Mouse (Mus musculus): ENCODE measurements around the gene Ift80. TPM values are rescaled to one million over a fixed set of nuclear protein-coding genes. Genes with fewer than 3 reads are reported as not detected.
A peak's percentile ranks its signal among the peaks of the same experiment; 100 is the strongest.

Gene Ift80
- polyA plus RNA-seq, 1 experiment from 2014 or later: 9.6 TPM

GRCm38 (mm10) chr3:68869691-68870567 lies 134.4 kb downstream of the Ift80 start:
- Histone ChIP-seq H3K4me3 (replicated peaks; ENCODE audit: low read length) (peak overlapping the region; percentile 78), H3K9ac (replicated peaks; ENCODE audit: low read depth, low read length) (peak overlapping the region; percentile 78), H3K4me2 (ENCODE audit: low read length) (peak overlapping the region; percentile 96), H3K27me3 (replicated peaks; ENCODE audit: control insufficient read depth, insufficient read depth, low read length) (no peaks in the 10 kb centered on the region), H3K27ac (ENCODE audit: low read length) (no peak overlapping the region; the same call in 1 of the 2 replicates), H3K36me3 (ENCODE audit: control insufficient read depth, insufficient read depth) (no peaks in the 10 kb centered on the region), H3K4me1 (replicated peaks; ENCODE audit: control insufficient read depth, insufficient read depth, low read length) (peaks cover 13% of the 10 kb centered on the region), H3K9me3 (ENCODE audit: control insufficient read depth, low read length) (no peaks in the 10 kb centered on the region)
- WGBS: under 1% methylated on average over 96 of the region's 96 CpGs
- ATAC-seq: peak; percentile 85

GRCm38 (mm10) chr3:68869211-68869690 lies 135.1 kb downstream of the Ift80 start, which contains the start of gene 1110032F04Rik:
Gene 1110032F04Rik, plus strand, starts transcription at chr3:68869586.
- H3K27ac ChIP-seq (ENCODE audit: low read length): no peak within 1 kb of the TSS; the same call in 1 of the 2 replicates
- no peaks in the 10 kb centered on the region for H3K27me3 ChIP-seq (replicated peaks; ENCODE audit: control insufficient read depth, insufficient read depth, low read length)
- ATAC-seq: peak; percentile 78
- peak within 1 kb of the TSS; percentile 78 for H3K4me3 ChIP-seq (replicated peaks; ENCODE audit: low read length)
- H3K36me3 ChIP-seq (ENCODE audit: control insufficient read depth, insufficient read depth): no peaks in the 10 kb centered on the region
- WGBS: under 1% methylated on average over 39 of the region's 62 CpGs
- no peaks in the 10 kb centered on the region for H3K9me3 ChIP-seq (ENCODE audit: control insufficient read depth, low read length)
- H3K9ac ChIP-seq (replicated peaks; ENCODE audit: low read depth, low read length): peak within 1 kb of the TSS; percentile 78
- H3K4me1 ChIP-seq (replicated peaks; ENCODE audit: control insufficient read depth, insufficient read depth, low read length): peaks cover 13% of the 10 kb centered on the region
- peak within 1 kb of the TSS; percentile 96 for H3K4me2 ChIP-seq (ENCODE audit: low read length)

- Histone ChIP-seq H3K36me3 (ENCODE audit: control insufficient read depth, insufficient read depth) (no peaks in the 10 kb centered on the region), H3K4me1 (replicated peaks; ENCODE audit: control insufficient read depth, insufficient read depth, low read length) (no peaks in the 10 kb centered on the region), H3K4me2 (ENCODE audit: low read length) (no peak overlapping the region), H3K9me3 (ENCODE audit: control insufficient read depth, low read length) (no peaks in the 10 kb centered on the region), H3K27me3 (replicated peaks; ENCODE audit: control insufficient read depth, insufficient read depth, low read length) (no peaks in the 10 kb centered on the region), H3K9ac (replicated peaks; ENCODE audit: low read depth, low read length) (no peak overlapping the region), H3K27ac (ENCODE audit: low read length) (no peak overlapping the region), H3K4me3 (replicated peaks; ENCODE audit: low read length) (no peak overlapping the region)
- no peak for ATAC-seq
- WGBS: 83% methylated on average over 1 of the region's 1 CpGs
These were observed 152.0 kb downstream of the Ift80 start for GRCm38 (mm10) chr3:68852414-68852813.

GRCm38 (mm10) chr3:68848323-68848722 lies 156.0 kb downstream of the Ift80 start:
- no peak overlapping the region for H3K4me3 ChIP-seq (replicated peaks; ENCODE audit: low read length)
- no peaks in the 10 kb centered on the region for H3K27me3 ChIP-seq (replicated peaks; ENCODE audit: control insufficient read depth, insufficient read depth, low read length)
- no peaks in the 10 kb centered on the region for H3K4me1 ChIP-seq (replicated peaks; ENCODE audit: control insufficient read depth, insufficient read depth, low read length)
- no peak overlapping the region for H3K4me2 ChIP-seq (ENCODE audit: low read length)
- no peak overlapping the region for H3K9ac ChIP-seq (replicated peaks; ENCODE audit: low read depth, low read length)
- no peak overlapping the region for H3K27ac ChIP-seq (ENCODE audit: low read length)
- no peaks in the 10 kb centered on the region for H3K36me3 ChIP-seq (ENCODE audit: control insufficient read depth, insufficient read depth)
- peak; percentile 26; the same call in 1 of the 2 replicates for ATAC-seq
- no peaks in the 10 kb centered on the region for H3K9me3 ChIP-seq (ENCODE audit: control insufficient read depth, low read length)
- 53% methylated on average over 3 of the region's 3 CpGs for WGBS

- Histone ChIP-seq H3K4me3 (replicated peaks; ENCODE audit: low read length) (no peak overlapping the region), H3K9ac (replicated peaks; ENCODE audit: low read depth, low read length) (no peak overlapping the region), H3K4me2 (ENCODE audit: low read length) (no peak overlapping the region), H3K36me3 (ENCODE audit: control insufficient read depth, insufficient read depth) (no peaks in the 10 kb centered on the region), H3K4me1 (replicated peaks; ENCODE audit: control insufficient read depth, insufficient read depth, low read length) (no peaks in the 10 kb centered on the region), H3K27me3 (replicated peaks; ENCODE audit: control insufficient read depth, insufficient read depth, low read length) (no peaks in the 10 kb centered on the region), H3K9me3 (ENCODE audit: control insufficient read depth, low read length) (no peaks in the 10 kb centered on the region), H3K27ac (ENCODE audit: low read length) (no peak overlapping the region)
- no peak for ATAC-seq
- 94% methylated on average over 4 of the region's 4 CpGs for WGBS
These were observed 160.3 kb downstream of the Ift80 start for GRCm38 (mm10) chr3:68844025-68844424.

MicroRNAs encoded within 50 kb of the gene (microRNA counts, 519-probe panel; counts per million panel counts)
- 4,285 counts per million, percentile 95 among the panel's probes with 10 or more counts for microRNA mmu-miR-15b

Small RNA genes lying within 50 kb of the gene (microRNA-seq; reads per million reads assigned to microRNA genes)
- gene Mir15b (1,247 reads per million, percentile 81 among the genes with 10 or more reads in this experiment), gene Mir16-2 (567 reads per million, percentile 73 among the genes with 10 or more reads in this experiment)

Other genes starting within 250 kb of the Ift80 start
- 3.1 and 3.8 TPM in 2 replicates for gene 1110032F04Rik, start 135.0 kb downstream of the Ift80 start, polyA plus RNA-seq (2015; fragmentation: Nextera tagmentation; extraction: Ambion mirVana)
- gene Smc4, start 168 bp upstream of the Ift80 start, polyA plus RNA-seq (2015; fragmentation: Nextera tagmentation; extraction: Ambion mirVana): 73.0 and 85.9 TPM in 2 replicates
- gene Trim59, start 40.2 kb upstream of the Ift80 start, polyA plus RNA-seq (2015; fragmentation: Nextera tagmentation; extraction: Ambion mirVana): 72.8 and 89.6 TPM in 2 replicates
- gene Kpna4, start 122.5 kb upstream of the Ift80 start, polyA plus RNA-seq (2015; fragmentation: Nextera tagmentation; extraction: Ambion mirVana): 36.8 and 41.9 TPM in 2 replicates
- gene Arl14, start 217.8 kb upstream of the Ift80 start, polyA plus RNA-seq (2015; fragmentation: Nextera tagmentation; extraction: Ambion mirVana): not detected in 2 replicates

Measured in forebrain, embryonic 16.5 days (tissue).